Mouse (Mus musculus) lung, postnatal 0 days (tissue): ENCODE results near the gene Foxj1.

ENCODE experiments used
- CTCF ChIP-seq: IDR thresholded peaks from 2 replicates; pipeline ENCODE4 v1.5.1; 2016; ENCODE audit warnings: antibody characterized with exemption, mild to moderate bottlenecking
- EP300 ChIP-seq: IDR thresholded peaks from 2 replicates; pipeline ENCODE4 v1.6.1; 2016; ENCODE audit warnings: antibody characterized with exemption, mild to moderate bottlenecking, control low read depth

- TF ChIP-seq CTCF (no peak), EP300 (no peak)
Measured at GRCm38 (mm10) chr11:116365432-116365831, 30.2 kb upstream of the Foxj1 start.
